Mouse (Mus musculus): Measurements from ENCODE around the gene Anapc5.

DNA sequence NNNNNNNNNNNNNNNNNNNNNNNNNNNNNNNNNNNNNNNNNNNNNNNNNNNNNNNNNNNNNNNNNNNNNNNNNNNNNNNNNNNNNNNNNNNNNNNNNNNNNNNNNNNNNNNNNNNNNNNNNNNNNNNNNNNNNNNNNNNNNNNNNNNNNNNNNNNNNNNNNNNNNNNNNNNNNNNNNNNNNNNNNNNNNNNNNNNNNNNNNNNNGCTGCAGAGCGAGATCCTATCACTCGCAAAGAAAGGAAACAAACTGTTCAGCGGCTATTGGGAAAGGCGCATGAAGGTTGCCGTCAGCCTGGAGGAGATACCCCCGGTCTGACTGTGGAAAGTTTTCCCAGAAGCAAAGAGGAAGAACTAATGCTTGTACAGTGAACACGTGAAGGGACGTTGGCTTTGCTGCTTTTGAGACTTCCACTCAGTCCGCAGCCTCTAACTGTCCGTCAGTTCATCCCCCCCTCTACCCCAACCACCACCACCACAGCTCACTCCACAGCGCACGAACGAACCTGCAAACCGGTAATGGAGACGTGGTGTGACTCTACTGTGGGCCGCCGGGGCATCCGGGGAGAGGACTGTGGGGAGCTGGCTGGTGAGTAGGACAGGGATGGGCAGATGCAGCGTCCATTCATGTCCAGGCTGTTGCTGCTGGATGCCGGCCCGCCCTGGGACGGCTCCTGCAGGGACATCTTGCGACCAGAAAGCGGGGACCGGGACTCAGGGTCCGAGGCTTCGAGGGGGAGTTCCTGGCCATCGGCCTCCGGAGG, 57.7 kb downstream of the Anapc5 start:
- TF ChIP-seq CTCF (IDR thresholded peaks at IDR 0.05; ENCODE audit: borderline replicate concordance, insufficient read depth, low read depth, low read length) (no peak), POLR2A (IDR thresholded peaks at IDR 0.05; ENCODE audit: borderline replicate concordance, insufficient read depth, low read length) (no peak)
